Mouse (Mus musculus): Measurements from ENCODE around the gene Olfr688. TPM values are rescaled to one million over a fixed set of nuclear protein-coding genes. Genes with fewer than 3 reads are reported as not detected.

Gene Olfr688
- not detected in 2 replicates for polyA plus RNA-seq (2012; rRNA removed)

DNA sequence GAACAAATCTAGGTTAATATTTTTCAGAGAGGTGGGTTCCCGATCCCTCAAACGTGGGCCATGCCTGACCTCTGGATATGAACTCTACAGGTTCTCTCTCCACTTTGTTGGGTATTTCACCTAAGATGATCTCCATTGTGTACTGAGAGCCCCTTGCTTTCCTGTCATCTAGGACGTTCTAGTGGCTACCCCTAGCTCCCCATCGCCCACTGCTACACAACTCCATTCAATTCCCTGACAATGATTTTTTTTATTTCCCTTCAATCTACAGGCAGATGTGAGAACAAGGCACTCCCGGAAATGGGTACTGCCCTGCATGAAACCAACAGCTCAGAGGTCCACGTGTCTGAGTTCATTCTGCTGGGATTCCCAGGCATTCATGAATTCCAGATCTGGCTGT is at the start of gene Olfr688:
TSS of gene Olfr688 (plus strand) at position 301 of the 400 bp plus-strand sequence.

DNA sequence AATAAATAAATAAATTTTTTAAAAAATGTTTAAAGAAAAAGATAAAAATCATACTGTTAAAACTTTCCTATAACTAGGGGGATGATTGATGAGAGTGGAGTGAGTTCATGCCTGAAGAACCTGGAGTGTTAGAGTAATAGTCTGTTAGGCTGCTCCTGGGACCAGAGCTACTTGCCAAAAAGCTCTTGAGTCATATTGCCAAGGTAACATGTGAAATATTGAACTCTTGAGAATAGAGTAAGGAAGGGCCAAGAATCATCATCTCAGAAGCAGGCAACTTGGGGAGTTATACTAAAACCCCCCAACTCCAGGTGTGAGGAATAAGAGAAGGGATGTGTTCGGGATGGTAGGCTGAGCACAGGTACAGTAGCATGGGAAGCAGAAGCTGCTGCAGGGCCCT is 23.0 kb downstream of the Olfr688 start, which contains the start of gene Olfr689:
TSS of gene Olfr689 (plus strand) at position 301 of the 400 bp plus-strand sequence.

DNA sequence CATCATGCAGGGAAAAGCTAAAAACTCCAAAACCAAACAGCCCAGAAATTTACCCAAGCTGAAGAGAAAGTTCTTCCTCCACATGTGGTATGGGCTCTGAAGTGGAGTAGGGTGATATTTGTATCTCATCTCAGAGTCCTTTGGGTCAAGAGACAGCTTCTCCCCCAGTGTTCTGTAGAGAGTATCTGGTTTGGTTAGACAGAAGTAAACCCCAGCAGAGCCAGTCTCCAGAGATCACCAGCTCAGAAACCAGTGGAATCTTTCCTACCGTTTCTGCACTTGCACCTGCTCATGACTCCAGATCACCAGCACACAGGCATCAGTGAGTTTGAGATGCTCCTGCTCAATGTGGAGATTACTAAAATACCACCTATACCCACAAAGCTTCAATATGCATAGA is 46.1 kb downstream of the Olfr688 start, which contains the start of gene Olfr690:
TSS of gene Olfr690 (minus strand) at position 101 of the 400 bp plus-strand sequence.

Other genes with a start within 250 kb of the Olfr688 start
- not detected in 2 replicates for gene Olfr677, start 236.7 kb upstream of the Olfr688 start, polyA plus RNA-seq (2012; rRNA removed)
- not detected in 2 replicates for gene Olfr678, start 223.6 kb upstream of the Olfr688 start, polyA plus RNA-seq (2012; rRNA removed)
- gene Olfr679, start 206.9 kb upstream of the Olfr688 start, polyA plus RNA-seq (2012; rRNA removed) = not detected in 2 replicates
- gene Olfr680-ps1, start 195.3 kb upstream of the Olfr688 start, polyA plus RNA-seq (2012; rRNA removed) = not detected in 2 replicates
- not detected in 2 replicates for gene Olfr681, start 171.3 kb upstream of the Olfr688 start, polyA plus RNA-seq (2012; rRNA removed)
- gene Olfr683, start 141.1 kb upstream of the Olfr688 start, polyA plus RNA-seq (2012; rRNA removed) = not detected in 2 replicates
- not detected in 2 replicates for gene Olfr684, start 124.4 kb upstream of the Olfr688 start, polyA plus RNA-seq (2012; rRNA removed)
- gene Olfr685, start 102.1 kb upstream of the Olfr688 start, polyA plus RNA-seq (2012; rRNA removed) = not detected in 2 replicates
- not detected in 2 replicates for gene Olfr686, start 80.6 kb upstream of the Olfr688 start, polyA plus RNA-seq (2012; rRNA removed)
- not detected in 2 replicates for gene Olfr689, start 23.1 kb downstream of the Olfr688 start, polyA plus RNA-seq (2012; rRNA removed)
- gene Olfr690, start 46.0 kb downstream of the Olfr688 start, polyA plus RNA-seq (2012; rRNA removed) = not detected in 2 replicates
- gene Olfr691, start 54.2 kb downstream of the Olfr688 start, polyA plus RNA-seq (2012; rRNA removed) = not detected in 2 replicates
- gene Olfr692, start 80.1 kb downstream of the Olfr688 start, polyA plus RNA-seq (2012; rRNA removed) = not detected in 2 replicates
- not detected in 2 replicates for gene Gm5901, start 86.9 kb downstream of the Olfr688 start, polyA plus RNA-seq (2012; rRNA removed)
- gene Fam160a2, start 112.0 kb downstream of the Olfr688 start, polyA plus RNA-seq (2012; rRNA removed) = 74.6 and 74.9 TPM in 2 replicates
- 0.41 and 0.43 TPM in 2 replicates for gene Cnga4, start 116.5 kb downstream of the Olfr688 start, polyA plus RNA-seq (2012; rRNA removed)
- 1.8 and 1.9 TPM in 2 replicates for gene Cckbr, start 137.6 kb downstream of the Olfr688 start, polyA plus RNA-seq (2012; rRNA removed)
- gene Cavin3, start 194.2 kb downstream of the Olfr688 start, polyA plus RNA-seq (2012; rRNA removed) = 255 and 453 TPM in 2 replicates

Measured in ovary, adult 2 months (tissue).